Mouse (Mus musculus) kidney, embryonic 16.5 days (tissue): ENCODE results near the gene Ulk4. TPM values are rescaled to one million over a fixed set of nuclear protein-coding genes. Genes with fewer than 3 reads are reported as not detected.

ENCODE experiments used
- ATAC-seq: fragments of 200-750 bp; cut with Nextera tagmentation; 2 replicates; pipeline ENCODE4 v1.8.0; 2017; ENCODE audit warnings: moderate TSS enrichment; ENCODE audit not compliant: low FRiP score, low TSS enrichment
- H3K27ac ChIP-seq: fragments of 300-500 bp; sonication (generic); 2 replicates; pipeline ENCODE4 v1.5.1; 2014; ENCODE audit warnings: low read length
- H3K27me3 ChIP-seq: fragments of 300-500 bp; sonication (generic); 2 replicates; pipeline ENCODE4 v1.6.1; 2014; ENCODE audit warnings: low read length, control low read depth, mixed read lengths; ENCODE audit not compliant: insufficient read depth
- H3K36me3 ChIP-seq: fragments of 300-500 bp; sonication (generic); 2 replicates; pipeline ENCODE4 v1.6.1; 2014; ENCODE audit warnings: low read length, control low read depth, mixed read lengths; ENCODE audit not compliant: insufficient read depth
- H3K4me1 ChIP-seq: fragments of 300-500 bp; sonication (generic); 2 replicates; pipeline ENCODE4 v1.6.1; 2014; ENCODE audit warnings: low read length, control low read depth, mixed read lengths; ENCODE audit not compliant: insufficient read depth
- H3K4me2 ChIP-seq: fragments of 300-500 bp; sonication (generic); replicated peaks from 2 replicates; pipeline ENCODE4 v1.6.1; 2014; ENCODE audit warnings: low read depth, low read length
- H3K4me3 ChIP-seq: fragments of 300-500 bp; sonication (generic); 2 replicates; pipeline ENCODE4 v1.5.1; 2014; ENCODE audit warnings: mild to moderate bottlenecking, low read length
- H3K9ac ChIP-seq: fragments of 300-500 bp; sonication (generic); replicated peaks from 2 replicates; pipeline ENCODE4 v1.6.1; 2014; ENCODE audit warnings: low read length
- H3K9me3 ChIP-seq: fragments of 300-500 bp; sonication (generic); 2 replicates; pipeline ENCODE4 v1.6.1; 2016; ENCODE audit warnings: low read length, control low read depth
- WGBS: fragments of 180-500 bp; shearing (Covaris S2); extraction: QIAGEN DNeasy Blood & Tissue Kit; methylation state at CpG from one replicate; pipeline ENCODE4 v1.1.7; 2014; 5-methylcytosine and 5-hydroxymethylcytosine counted together
- polyA plus RNA-seq: library from polyadenylated mRNA; unstranded; fragments of >200 nt; fragmentation: Nextera tagmentation; extraction: Ambion mirVana; gene quantifications from 2 replicates; pipeline ENCODE4 v1.2.1, GENCODE M21; 2015

Ulk4 gene
- polyA plus RNA-seq, 1 experiment from 2014 or later, result 148 TPM

DNA sequence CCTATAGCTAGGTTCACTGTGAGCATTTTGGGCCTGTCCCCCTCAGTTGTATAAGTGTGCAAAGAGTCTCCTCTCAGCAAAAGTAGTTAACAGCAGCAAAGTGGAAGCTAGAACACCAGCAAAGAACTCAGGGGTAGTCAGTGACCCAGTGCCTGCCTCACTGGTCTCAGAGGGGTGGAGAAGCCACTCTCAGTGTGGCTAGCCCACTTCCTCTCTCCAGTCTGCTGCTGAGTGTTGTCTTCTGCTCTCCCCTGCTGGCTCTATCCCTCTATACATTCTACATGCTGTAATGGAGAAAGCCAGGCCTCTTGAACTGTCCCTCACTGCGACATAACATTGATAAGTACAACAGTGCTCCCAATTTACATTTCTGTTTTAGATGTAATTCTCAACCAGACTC lies 5.8 kb downstream of the Ulk4 start:
- H3K9ac ChIP-seq, result no peak overlapping the region
- no peaks in the 10 kb centered on the region for H3K36me3 ChIP-seq
- H3K4me2 ChIP-seq, result no peak overlapping the region
- H3K4me3 ChIP-seq, result no peak overlapping the region
- no peaks in the 10 kb centered on the region for H3K27me3 ChIP-seq
- 0 out of 2 replicates have a peak, but pooled peaks cover under 1% of the 10 kb centered on the region for H3K4me1 ChIP-seq
- WGBS, result 91% methylated on average over 1 of the region's 1 CpGs
- no peak for ATAC-seq
- no peaks in the 10 kb centered on the region for H3K9me3 ChIP-seq
- H3K27ac ChIP-seq, result no peak overlapping the region

DNA sequence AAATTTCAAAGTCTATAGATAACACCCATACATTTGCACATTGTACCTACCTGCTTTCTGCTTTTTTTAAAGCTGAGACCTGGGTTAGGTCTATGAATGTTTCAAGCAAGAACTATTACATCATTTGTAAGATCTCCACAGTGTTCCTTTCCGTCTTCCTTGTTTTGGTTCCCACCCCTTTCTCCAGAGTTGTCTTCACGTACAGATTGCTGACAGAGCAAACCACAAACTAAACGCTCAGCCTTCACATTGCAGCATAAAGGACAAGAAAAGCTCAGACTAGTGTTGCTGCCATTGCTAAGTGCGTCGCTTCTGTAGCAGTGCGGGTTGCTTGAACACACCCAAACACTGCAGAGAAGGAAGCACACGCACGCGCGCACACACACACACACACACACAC lies 11.7 kb downstream of the Ulk4 start:
- 63% methylated on average over 10 of the region's 10 CpGs for WGBS
- no peak for ATAC-seq
- H3K27ac ChIP-seq, result no peak overlapping the region
- H3K27me3 ChIP-seq, result no peaks in the 10 kb centered on the region
- H3K4me1 ChIP-seq, result no peaks in the 10 kb centered on the region
- no peaks in the 10 kb centered on the region for H3K36me3 ChIP-seq
- no peaks in the 10 kb centered on the region for H3K9me3 ChIP-seq
- H3K4me2 ChIP-seq, result no peak overlapping the region
- no peak overlapping the region for H3K9ac ChIP-seq
- H3K4me3 ChIP-seq, result no peak overlapping the region

DNA sequence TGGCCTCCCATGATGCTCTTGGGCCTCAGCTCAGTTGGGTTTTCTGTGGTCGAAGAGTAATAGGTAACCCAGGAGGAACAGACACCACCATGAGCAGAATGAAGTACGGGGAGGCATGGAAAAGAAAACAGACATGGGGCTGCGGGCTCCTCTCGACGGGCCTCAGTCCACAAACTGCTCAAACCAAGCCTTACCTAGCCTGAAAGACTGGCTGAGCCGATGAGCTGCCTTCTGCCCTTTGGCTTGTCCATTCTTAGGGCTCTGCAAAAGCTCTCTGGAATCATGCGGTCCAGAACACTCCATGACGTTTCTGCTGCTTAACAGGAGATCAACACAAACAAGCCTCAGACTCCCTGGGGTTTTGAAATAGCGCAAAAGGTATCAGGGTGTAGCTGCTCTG lies 19.9 kb downstream of the Ulk4 start:
- Histone ChIP-seq H3K4me1 (no peaks in the 10 kb centered on the region), H3K27me3 (no peaks in the 10 kb centered on the region), H3K4me3 (no peak overlapping the region), H3K9me3 (no peaks in the 10 kb centered on the region), H3K9ac (no peak overlapping the region), H3K4me2 (no peak overlapping the region), H3K27ac (no peak overlapping the region), H3K36me3 (no peaks in the 10 kb centered on the region)
- WGBS, result 80% methylated on average over 9 of the region's 9 CpGs
- no peak for ATAC-seq

DNA sequence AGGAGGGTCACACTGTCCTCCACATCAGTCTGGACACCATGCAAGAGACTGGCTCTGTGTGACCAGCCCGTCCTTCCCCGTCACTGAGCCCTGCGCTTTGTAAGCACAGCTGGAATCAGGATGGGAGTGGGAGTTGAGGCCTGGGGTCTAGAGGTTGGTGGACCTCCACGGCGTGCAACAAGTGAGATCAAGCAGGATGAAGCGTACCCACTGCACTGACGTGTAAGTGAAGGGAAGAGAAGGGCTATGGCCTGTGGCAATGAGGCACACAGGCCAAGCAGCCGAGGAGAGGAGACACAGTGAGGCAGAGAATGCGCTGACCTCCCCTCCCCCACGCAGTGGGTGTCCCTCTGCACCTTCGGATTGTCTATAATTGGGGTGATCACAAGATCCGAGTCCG lies 22.2 kb downstream of the Ulk4 start:
- Histone ChIP-seq H3K4me1 (no peaks in the 10 kb centered on the region), H3K4me2 (no peak overlapping the region), H3K27me3 (no peaks in the 10 kb centered on the region), H3K4me3 (no peak overlapping the region), H3K9me3 (no peaks in the 10 kb centered on the region), H3K9ac (no peak overlapping the region), H3K36me3 (no peaks in the 10 kb centered on the region), H3K27ac (no peak overlapping the region)
- ATAC-seq, result no peak
- WGBS, result 93% methylated on average over 13 of the region's 13 CpGs

DNA sequence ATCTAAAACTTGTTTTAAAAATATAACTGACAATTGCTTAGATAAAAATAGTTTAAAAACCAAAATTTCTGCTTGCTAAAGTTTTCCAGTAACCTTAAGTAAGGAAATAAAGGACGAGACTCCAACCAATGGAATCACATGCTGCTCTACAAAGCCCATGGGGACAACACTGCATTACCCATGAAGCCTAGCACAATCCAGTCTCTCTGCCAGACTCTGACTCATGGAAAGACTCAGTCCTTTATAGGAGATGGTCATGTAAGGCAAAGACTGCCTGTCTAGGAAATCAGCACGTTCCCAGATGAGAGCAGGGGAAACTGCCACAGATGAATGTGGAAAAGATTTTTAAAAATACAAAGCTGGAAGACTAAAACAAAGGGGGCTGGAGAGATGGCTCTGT lies 23.0 kb downstream of the Ulk4 start:
- Histone ChIP-seq H3K4me1 (no peaks in the 10 kb centered on the region), H3K9me3 (no peaks in the 10 kb centered on the region), H3K9ac (no peak overlapping the region), H3K27ac (no peak overlapping the region), H3K4me3 (no peak overlapping the region), H3K36me3 (no peaks in the 10 kb centered on the region), H3K27me3 (no peaks in the 10 kb centered on the region), H3K4me2 (no peak overlapping the region)
- WGBS, result 84% methylated on average over 2 of the region's 2 CpGs
- ATAC-seq, result no peak

DNA sequence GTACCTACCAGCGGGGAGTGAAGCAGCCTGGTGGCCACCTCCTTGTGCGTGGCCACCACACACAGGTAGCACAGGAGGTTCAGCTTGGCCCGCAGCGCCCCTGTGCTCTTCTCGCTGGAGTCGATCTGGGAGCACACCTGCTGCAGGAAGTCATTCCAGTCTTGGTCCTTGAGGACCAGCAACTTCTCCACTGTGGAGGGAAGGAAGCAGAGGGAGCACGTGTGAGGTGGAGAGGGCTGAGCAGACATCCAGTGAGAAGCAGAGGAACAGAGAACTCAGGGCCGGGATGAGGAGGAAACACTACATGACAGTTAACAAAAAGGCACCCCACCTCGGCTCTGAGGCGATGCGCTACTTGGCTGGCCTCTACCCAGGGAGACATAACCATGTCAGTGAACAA lies 26.1 kb downstream of the Ulk4 start:
- no peaks in the 10 kb centered on the region for H3K36me3 ChIP-seq
- no peaks in the 10 kb centered on the region for H3K27me3 ChIP-seq
- H3K4me3 ChIP-seq, result no peak overlapping the region
- no peaks in the 10 kb centered on the region for H3K4me1 ChIP-seq
- 94% methylated on average over 11 of the region's 11 CpGs for WGBS
- no peak overlapping the region for H3K9ac ChIP-seq
- H3K9me3 ChIP-seq, result no peaks in the 10 kb centered on the region
- H3K27ac ChIP-seq, result no peak overlapping the region
- ATAC-seq, result no peak
- no peak overlapping the region for H3K4me2 ChIP-seq

DNA sequence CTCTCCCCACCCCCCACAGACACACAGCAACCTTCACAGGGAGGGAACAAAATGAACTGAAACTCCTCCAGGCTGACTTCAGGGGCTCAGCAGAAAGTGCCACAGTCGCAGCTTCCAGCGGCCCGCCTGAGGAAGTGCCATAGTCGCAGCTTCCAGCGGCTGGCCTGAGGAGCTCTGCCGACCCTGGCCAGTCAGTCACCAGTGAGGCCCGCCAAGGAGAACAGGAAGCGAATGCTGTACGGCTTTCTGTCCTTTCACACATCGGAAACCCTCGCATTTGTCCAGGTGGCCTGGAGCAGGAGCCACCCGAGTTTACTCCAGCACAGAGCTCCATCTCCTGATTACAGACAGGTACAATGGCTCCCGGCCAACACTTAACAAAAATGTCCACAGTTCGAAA lies 27.2 kb downstream of the Ulk4 start:
- Histone ChIP-seq H3K27me3 (no peaks in the 10 kb centered on the region), H3K27ac (no peak overlapping the region), H3K9ac (no peak overlapping the region), H3K4me1 (no peaks in the 10 kb centered on the region), H3K4me2 (no peak overlapping the region), H3K4me3 (no peak overlapping the region), H3K9me3 (no peaks in the 10 kb centered on the region), H3K36me3 (no peaks in the 10 kb centered on the region)
- WGBS, result 53% methylated on average over 14 of the region's 14 CpGs
- no peak for ATAC-seq

DNA sequence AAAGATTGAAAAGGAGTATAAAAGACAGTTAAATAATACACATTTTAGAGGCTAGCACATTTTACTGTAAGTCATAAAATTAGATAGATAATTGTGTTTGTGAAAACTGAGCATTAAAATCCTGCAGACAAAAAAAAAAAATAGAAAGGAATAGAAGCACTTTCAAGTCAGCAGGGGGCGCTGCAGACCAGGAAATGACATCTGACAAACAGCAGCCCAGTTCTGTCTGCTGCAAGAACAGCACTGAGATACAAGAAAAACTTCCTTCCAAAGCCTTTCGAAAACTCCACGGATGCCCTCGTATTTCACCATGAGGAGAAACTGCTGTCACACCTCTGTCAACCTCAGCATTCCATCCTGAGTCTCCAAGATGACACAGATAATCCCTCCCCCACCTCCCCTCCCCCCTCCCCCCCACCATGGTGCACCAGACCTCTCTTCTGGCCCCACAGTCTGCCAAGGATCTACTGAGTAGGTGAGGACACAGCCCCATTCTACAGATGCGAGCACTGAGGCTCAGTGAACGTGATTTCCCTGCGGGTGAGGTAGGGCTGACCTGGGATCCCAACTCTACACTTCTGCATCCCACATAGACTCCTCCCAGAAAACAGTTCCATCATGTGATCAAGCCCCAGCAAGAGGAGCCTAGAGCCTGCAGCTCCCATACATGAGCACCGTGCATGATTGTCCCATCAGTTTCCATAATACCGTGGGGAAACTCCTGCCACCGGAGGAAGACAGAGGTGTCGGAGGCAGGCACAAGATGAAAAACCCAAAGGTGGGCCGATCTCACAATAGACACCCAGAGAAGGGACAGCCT lies 28.8 kb downstream of the Ulk4 start:
- Histone ChIP-seq H3K9ac (no peak overlapping the region), H3K4me3 (no peak overlapping the region), H3K4me1 (no peaks in the 10 kb centered on the region), H3K36me3 (no peaks in the 10 kb centered on the region), H3K27me3 (no peaks in the 10 kb centered on the region), H3K4me2 (no peak overlapping the region), H3K9me3 (no peaks in the 10 kb centered on the region), H3K27ac (no peak overlapping the region)
- 61% methylated on average over 12 of the region's 12 CpGs for WGBS
- peak; percentile 49; the same call in 1 of the 2 replicates for ATAC-seq

DNA sequence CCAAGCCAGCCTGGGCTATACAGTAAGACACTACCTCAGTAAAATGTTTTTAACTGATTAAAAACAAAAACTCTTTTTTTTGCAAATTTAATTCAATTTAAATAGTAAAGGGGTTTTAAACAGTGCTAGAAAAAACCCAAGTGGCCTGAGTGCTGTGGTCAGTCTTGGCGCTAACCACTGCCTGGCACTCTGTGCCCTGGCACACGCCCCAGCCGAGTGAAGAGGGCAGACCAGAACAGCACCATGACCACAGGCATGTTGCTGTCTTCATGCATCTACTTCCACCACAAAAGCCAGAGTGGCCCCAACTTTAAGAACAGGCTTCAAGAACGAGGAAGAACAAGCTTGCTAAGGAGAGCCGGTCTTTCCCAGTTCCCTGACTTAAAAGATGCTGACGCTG lies 29.9 kb downstream of the Ulk4 start:
- Histone ChIP-seq H3K4me3 (no peak overlapping the region), H3K4me1 (no peaks in the 10 kb centered on the region), H3K27me3 (no peaks in the 10 kb centered on the region), H3K27ac (no peak overlapping the region), H3K36me3 (no peaks in the 10 kb centered on the region), H3K4me2 (no peak overlapping the region), H3K9ac (no peak overlapping the region), H3K9me3 (no peaks in the 10 kb centered on the region)
- no peak for ATAC-seq
- WGBS, result 87% methylated on average over 6 of the region's 6 CpGs

DNA sequence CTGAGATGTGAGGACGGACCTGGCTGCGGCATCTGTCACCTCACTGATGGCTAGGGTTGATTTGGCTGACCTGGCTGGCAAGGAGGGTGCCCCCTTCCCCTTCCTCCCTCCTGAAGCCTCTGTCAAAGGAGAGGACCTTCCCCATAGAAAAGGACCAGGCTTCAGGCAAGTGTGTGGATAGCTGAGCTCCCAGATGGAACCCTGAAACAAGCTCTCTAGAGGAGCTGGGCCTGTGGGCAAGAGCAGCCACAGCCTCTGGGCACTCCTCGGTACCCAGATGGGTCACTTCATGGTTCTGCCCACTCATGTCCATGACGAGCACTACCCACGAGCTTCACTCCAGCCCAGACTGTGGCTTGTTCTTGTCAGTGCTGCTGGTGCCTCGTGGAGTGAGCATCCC lies 34.7 kb downstream of the Ulk4 start:
- Histone ChIP-seq H3K4me2 (no peak overlapping the region), H3K27ac (no peak overlapping the region), H3K9ac (no peak overlapping the region), H3K27me3 (no peaks in the 10 kb centered on the region), H3K4me1 (no peaks in the 10 kb centered on the region), H3K36me3 (no peaks in the 10 kb centered on the region), H3K9me3 (no peaks in the 10 kb centered on the region), H3K4me3 (no peak overlapping the region)
- 89% methylated on average over 6 of the region's 6 CpGs for WGBS
- ATAC-seq, result no peak
